13 mouse cellular contexts compared by ENCODE assay signal in the genomic region with DNA sequence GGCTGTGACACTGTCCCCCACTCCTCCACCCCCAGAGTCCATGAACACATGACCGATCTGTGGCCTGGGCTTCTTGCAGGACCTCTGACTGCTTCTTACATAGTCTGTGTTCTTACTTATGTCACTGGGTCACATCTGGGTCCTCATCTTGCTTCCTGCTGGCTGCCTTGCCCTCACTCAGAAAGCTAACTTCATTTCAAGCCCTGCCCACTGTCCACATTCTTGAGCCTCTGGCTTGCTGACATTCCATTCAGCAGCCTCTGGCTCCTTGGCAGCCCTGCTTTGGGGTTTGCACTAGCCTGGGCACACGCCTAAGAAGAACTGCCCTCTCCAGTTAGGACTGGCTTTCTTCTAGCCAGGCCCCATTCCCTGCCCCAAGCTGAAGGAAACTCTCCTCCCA.
DNase-seq lines count a peak whose midpoint lies in the region; ATAC-seq and TF ChIP-seq lines count a peak whose summit lies in the region.
"Had no signal": no experiment of that assay in that cellular context is flagged by ENCODE, and none has a peak within 500 bp of the region (broad histone marks: within the 10 kb centered on the region; RNA-seq: fewer than 3 reads in every experiment).

No protein-coding gene starts in this region.

- no peaks in the 10 kb centered on the region for H3K27me3 ChIP-seq in kidney, adult 2 months (replicated peaks; ENCODE audit: control insufficient read depth, insufficient read depth, low read length)
- H3K27me3 ChIP-seq in kidney, embryonic 14.5 days (ENCODE audit: control insufficient read depth, insufficient read depth, low read length) = no peaks in the 10 kb centered on the region
- H3K27me3 ChIP-seq in heart, embryonic 11.5 days (ENCODE audit: control insufficient read depth, insufficient read depth, low read length) = no peaks in the 10 kb centered on the region
- H3K27me3 ChIP-seq in kidney, postnatal 0 days (ENCODE audit: insufficient read depth, low read length) = no peaks in the 10 kb centered on the region

- no peak overlapping the region for H3K4me3 ChIP-seq in kidney, adult 2 months (ENCODE audit: insufficient read depth, low read depth, low read length)
- H3K4me3 ChIP-seq in kidney, embryonic 14.5 days (ENCODE audit: low read length) = no peak overlapping the region
- H3K4me3 ChIP-seq in heart, embryonic 11.5 days (ENCODE audit: low read depth, low read length) = no peak overlapping the region
- H3K4me3 ChIP-seq in kidney, postnatal 0 days (replicated peaks; ENCODE audit: low read depth, low read length) = no peak overlapping the region
- H3K4me3 ChIP-seq: limb, embryonic 10.5 days had no signal

- no peaks in the 10 kb centered on the region for H3K4me1 ChIP-seq in kidney, adult 2 months (ENCODE audit: control insufficient read depth, insufficient read depth, low read length)
- H3K4me1 ChIP-seq in kidney, embryonic 14.5 days (ENCODE audit: control insufficient read depth, insufficient read depth, low read length) = 0 out of 2 replicates have a peak, but pooled peaks cover 4% of the 10 kb centered on the region
- H3K4me1 ChIP-seq in heart, embryonic 11.5 days (ENCODE audit: control insufficient read depth, insufficient read depth, low read length) = peaks cover 46% of the 10 kb centered on the region
- 0 out of 2 replicates have a peak, but pooled peaks cover 4% of the 10 kb centered on the region for H3K4me1 ChIP-seq in kidney, postnatal 0 days (replicated peaks; ENCODE audit: insufficient read depth, low read length)

- WGBS in kidney, adult 2 months = 67% methylated on average over 2 of the region's 2 CpGs
- 79% methylated on average over 2 of the region's 2 CpGs for WGBS in kidney, embryonic 14.5 days
- 54% methylated on average over 2 of the region's 2 CpGs for WGBS in heart, embryonic 11.5 days (ENCODE audit: insufficient replicate concordance)
- 64% methylated on average over 2 of the region's 2 CpGs for WGBS in kidney, postnatal 0 days

- TF ChIP-seq POLR2A in kidney, adult 2 months (IDR thresholded peaks at IDR 0.05; ENCODE audit: low read depth, low read length) = no peak

- H3K9ac ChIP-seq in kidney, embryonic 14.5 days (ENCODE audit: low read depth, low read length) = no peak overlapping the region
- H3K9ac ChIP-seq in heart, embryonic 11.5 days (ENCODE audit: low read depth, low read length) = no peak overlapping the region
- H3K9ac ChIP-seq in kidney, postnatal 0 days (ENCODE audit: low read depth, low read length) = no peak overlapping the region

- peaks cover 8% of the 10 kb centered on the region; the same call in 1 of the 2 replicates for H3K9me3 ChIP-seq in kidney, embryonic 14.5 days (ENCODE audit: control insufficient read depth, low read length)
- no peaks in the 10 kb centered on the region for H3K9me3 ChIP-seq in heart, embryonic 11.5 days (replicated peaks; ENCODE audit: control insufficient read depth, low read length)
- 0 out of 2 replicates have a peak, but pooled peaks cover 4% of the 10 kb centered on the region for H3K9me3 ChIP-seq in kidney, postnatal 0 days (replicated peaks; ENCODE audit: low read length)

- DNase-seq in kidney, adult 2 months = peak; percentile 43
- DNase-seq in kidney, postnatal 0 days (ENCODE audit: low spot score) = peak; percentile 48
- peak; percentile 25 for DNase-seq in skeletal muscle tissue, adult 2 months (ENCODE audit: low read depth, low spot score)
- no peak for DNase-seq in urinary bladder, postnatal 10 days (ENCODE audit: low spot score)
- DNase-seq: cerebellum, postnatal 25 days; midbrain, embryonic 14.5 days; thymus, postnatal 4 days had no signal

- H3K27ac ChIP-seq in kidney, adult 2 months (ENCODE audit: insufficient read depth, low read depth, low read length) = peak overlapping the region; percentile 49
- no peak overlapping the region for H3K27ac ChIP-seq in kidney, embryonic 14.5 days (ENCODE audit: low read depth, low read length)
- H3K27ac ChIP-seq in heart, embryonic 11.5 days (ENCODE audit: low read depth, low read length) = no peak overlapping the region
- H3K27ac ChIP-seq in kidney, postnatal 0 days = peak overlapping the region; percentile 44; the same call in 1 of the 2 replicates
- H3K27ac ChIP-seq: limb, embryonic 10.5 days had no signal

- no peak for TF ChIP-seq CTCF in kidney, adult 2 months (conservative IDR thresholded peaks at IDR 0.05; ENCODE audit: insufficient read depth, insufficient read length, low read depth, low read length)
- no peak for TF ChIP-seq CTCF in kidney, postnatal 0 days (IDR thresholded peaks at IDR 0.05; ENCODE audit: low read depth)

- H3K36me3 ChIP-seq in kidney, adult 2 months (ENCODE audit: control insufficient read depth, insufficient read depth, low read length) = no peaks in the 10 kb centered on the region
- H3K36me3 ChIP-seq in kidney, embryonic 14.5 days (ENCODE audit: control insufficient read depth, insufficient read depth, low read length) = no peaks in the 10 kb centered on the region
- H3K36me3 ChIP-seq in heart, embryonic 11.5 days (ENCODE audit: control insufficient read depth, insufficient read depth, low read length) = no peaks in the 10 kb centered on the region; the same call in none of the 2 replicates
- H3K36me3 ChIP-seq in kidney, postnatal 0 days (ENCODE audit: insufficient read depth, low read length) = no peaks in the 10 kb centered on the region
- H3K36me3 ChIP-seq: G1E had no signal

- ATAC-seq in kidney, embryonic 14.5 days (ENCODE audit: low FRiP score, low TSS enrichment) = no peak
- 0 out of 2 replicates have a peak, but pooled peaks have one; percentile 7 for ATAC-seq in heart, embryonic 11.5 days (replicated peaks; ENCODE audit: insufficient number of reproducible peaks, low FRiP score, low TSS enrichment)
- no peak for ATAC-seq in kidney, postnatal 0 days (replicated peaks; ENCODE audit: low FRiP score, low read depth)
- no peak for ATAC-seq in activated CD4-positive, CD25-positive, alpha-beta regulatory T cell, adult 4 months
- ATAC-seq: forebrain, embryonic 14.5 days had no signal

- H3K4me2 ChIP-seq in kidney, embryonic 14.5 days (replicated peaks; ENCODE audit: low read depth, low read length) = no peak overlapping the region
- no peak overlapping the region for H3K4me2 ChIP-seq in heart, embryonic 11.5 days
- no peak overlapping the region for H3K4me2 ChIP-seq in kidney, postnatal 0 days (ENCODE audit: low read length)

Comparison
In these comparisons a context has a peak if more than half of its experiments do, and no peak if none do; other contexts are left out.
1. H3K27ac ChIP-seq: peak in kidney, adult 2 months (single experiment) and kidney, postnatal 0 days (single experiment); none in kidney, embryonic 14.5 days (single experiment) and heart, embryonic 11.5 days (single experiment).